Mouse (Mus musculus) telencephalon, adult 2 months (tissue): ENCODE measurements around the gene Ceacam9.
"Not testable (repeated sequence)": the region's sequence is repeated elsewhere in the genome, so short reads cannot be mapped to it uniquely, and the experiment has no call there.

Experiments
- DNase-seq: peaks from one replicate; pipeline ENCODE4 v3.0.0-alpha.2; 2011; ENCODE audit warnings: low read depth, low spot score

Gene Ceacam9

GRCm38 (mm10) chr7:16721629-16722028 lies at the start of gene Ceacam9:
TSS of gene Ceacam9 (plus strand) at chr7:16721929.
- DNase-seq, result no peak

GRCm38 (mm10) chr7:16673823-16674222 lies 47.9 kb upstream of the Ceacam9 start:
- no peak for DNase-seq

GRCm38 (mm10) chr7:16674699-16675098 lies 47.0 kb upstream of the Ceacam9 start:
- not testable (repeated sequence) for DNase-seq

GRCm38 (mm10) chr7:16675605-16676004 lies 46.1 kb upstream of the Ceacam9 start, which contains the start of gene Ceacam15:
TSS of gene Ceacam15 (minus strand) at chr7:16675705.
- no peak for DNase-seq

GRCm38 (mm10) chr7:16680194-16680593 lies 41.5 kb upstream of the Ceacam9 start:
- DNase-seq, result not testable (repeated sequence)

DNA sequence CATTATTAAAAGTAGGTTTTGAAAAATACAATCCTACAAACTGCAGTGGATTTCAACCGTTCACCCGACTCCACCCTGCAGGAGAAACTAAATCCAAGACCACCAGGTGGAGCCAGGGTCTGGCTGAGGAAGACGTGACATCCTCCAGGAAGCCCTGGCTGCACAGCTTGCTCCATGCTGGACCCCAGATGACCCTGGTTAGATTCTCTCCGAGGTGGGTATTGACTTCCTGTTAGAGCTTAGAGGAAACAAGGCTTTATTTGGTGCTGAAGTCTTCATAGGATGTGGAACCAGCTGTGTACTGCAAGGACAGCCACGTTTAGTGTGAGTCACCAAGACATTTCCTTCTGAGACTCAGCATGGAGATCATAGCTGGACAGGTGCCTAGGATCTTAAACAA lies 32.5 kb upstream of the Ceacam9 start:
- DNase-seq, result no peak

DNA sequence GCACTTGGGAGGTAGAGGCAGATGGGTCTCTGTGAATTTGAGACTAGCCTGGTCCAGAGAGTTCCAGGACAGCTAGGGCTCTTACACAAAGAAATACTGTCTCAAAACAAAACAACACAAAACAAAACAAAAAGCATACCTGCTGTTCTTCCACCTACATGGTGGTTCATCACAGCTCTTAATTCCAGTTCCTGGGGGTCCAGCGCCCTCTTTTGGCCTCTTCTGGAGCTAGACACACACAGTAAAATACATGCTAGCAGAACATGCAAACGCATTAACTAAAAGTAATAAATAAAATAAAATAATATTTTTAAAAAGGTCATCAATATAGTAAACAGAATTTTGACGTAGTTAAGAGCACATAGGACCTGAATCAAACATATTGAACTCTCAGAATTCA lies 26.7 kb upstream of the Ceacam9 start:
- DNase-seq, result no peak

GRCm38 (mm10) chr7:16699042-16699441 lies 22.7 kb upstream of the Ceacam9 start:
- DNase-seq, result no peak

GRCm38 (mm10) chr7:16700583-16700982 lies 21.1 kb upstream of the Ceacam9 start:
- DNase-seq, result no peak

- DNase-seq, result peak; percentile 88
Observed at GRCm38 (mm10) chr7:16706385-16706784, 15.3 kb upstream of the Ceacam9 start.

GRCm38 (mm10) chr7:16708244-16708643 lies 13.5 kb upstream of the Ceacam9 start:
- no peak for DNase-seq

DNA sequence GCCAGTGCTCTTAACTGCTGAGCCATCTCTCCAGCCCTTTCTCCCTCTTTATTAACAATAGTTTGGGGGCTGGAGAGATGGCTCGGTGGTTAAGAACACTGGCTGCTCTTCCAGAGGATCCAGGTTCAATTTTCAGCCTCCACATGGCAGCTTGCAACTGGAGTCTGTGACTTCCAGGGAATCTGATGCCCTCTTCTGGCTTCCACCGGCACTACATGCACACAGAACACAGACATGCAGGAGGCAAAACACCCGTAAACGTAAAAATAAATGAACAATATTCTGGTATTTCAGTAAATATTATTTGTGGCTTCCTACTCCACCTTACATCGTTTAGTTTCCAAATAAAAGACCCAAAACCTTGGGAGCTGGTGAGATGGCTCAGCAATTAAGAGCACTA lies 11.1 kb upstream of the Ceacam9 start:
- DNase-seq, result no peak

GRCm38 (mm10) chr7:16712633-16713415 lies 8.9 kb upstream of the Ceacam9 start:
- no peak for DNase-seq

DNA sequence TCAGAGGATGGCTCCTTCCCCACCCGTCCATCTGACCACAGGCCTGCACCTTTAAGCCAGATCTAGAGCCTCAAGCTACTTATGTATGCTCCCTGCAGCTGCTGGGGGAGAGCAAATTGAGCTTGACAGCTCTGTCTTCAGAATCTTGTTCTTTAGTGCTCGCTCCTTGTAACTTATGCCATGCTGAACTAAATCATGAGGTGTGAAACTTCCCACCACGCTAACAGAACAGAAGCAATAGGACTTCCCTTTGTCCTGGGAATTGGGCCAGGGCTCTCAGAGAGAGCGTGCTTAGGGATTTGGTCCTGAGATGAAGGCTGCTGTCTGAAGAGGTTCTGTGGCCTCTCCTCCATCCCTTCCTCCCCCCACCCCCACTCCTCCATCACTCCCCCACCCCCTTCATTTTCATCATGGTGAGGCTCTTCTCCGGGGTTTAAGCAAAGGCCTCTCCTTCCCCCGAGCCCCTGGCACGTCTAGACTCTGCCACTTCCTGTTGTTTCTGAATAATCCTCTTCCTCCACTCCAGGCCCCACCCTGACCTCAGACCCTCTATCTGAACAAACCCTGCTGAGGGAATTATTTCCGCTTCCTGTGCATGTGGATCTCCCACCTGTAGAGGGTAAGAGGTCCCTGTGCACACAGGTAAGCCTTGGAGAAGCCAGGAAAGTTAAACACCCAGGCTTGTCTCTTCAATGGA lies 5.1 kb upstream of the Ceacam9 start:
- not testable (repeated sequence) for DNase-seq

GRCm38 (mm10) chr7:16722490-16722889 lies 761 bp downstream of the Ceacam9 start:
- DNase-seq, result not testable (repeated sequence)

DNA sequence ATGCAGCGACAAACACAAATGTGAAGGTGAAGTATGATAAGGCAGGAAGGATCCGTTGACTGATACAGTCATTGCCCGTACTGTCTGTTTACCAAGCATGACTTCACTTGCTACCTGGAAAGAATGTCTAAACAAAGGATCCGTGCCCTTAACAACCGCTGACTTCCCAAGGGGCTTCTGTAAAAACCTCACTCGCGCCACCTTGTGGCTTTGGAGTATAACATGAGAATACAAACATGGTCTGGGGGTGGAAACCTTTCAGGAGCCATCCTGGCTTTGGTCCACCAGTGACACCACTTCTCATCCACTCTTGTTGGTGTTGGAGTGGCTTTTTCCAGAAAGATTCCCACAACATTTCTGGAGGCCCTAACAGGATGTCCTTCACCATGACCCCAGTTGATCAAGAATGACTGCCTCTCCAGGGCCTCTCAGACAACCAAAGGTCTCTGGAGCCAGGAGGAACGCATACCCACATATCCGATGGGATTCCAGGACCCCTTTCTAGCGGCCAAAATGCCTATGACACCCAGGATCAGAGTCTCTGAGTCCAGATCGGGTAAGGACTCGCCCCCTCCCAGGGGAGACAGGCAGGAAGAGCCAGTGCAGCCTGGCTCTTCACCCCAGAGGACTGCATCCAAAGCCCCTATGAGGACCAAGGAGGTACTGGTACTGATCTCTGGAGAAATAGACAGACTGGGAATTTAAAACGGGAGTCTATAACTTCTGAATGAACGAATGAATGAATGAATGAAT lies 7.0 kb downstream of the Ceacam9 start:
- DNase-seq, result no peak

GRCm38 (mm10) chr7:16729563-16729962 lies 7.8 kb downstream of the Ceacam9 start:
- not testable (repeated sequence) for DNase-seq

- no peak for DNase-seq
Observed at GRCm38 (mm10) chr7:16730791-16731190, 9.1 kb downstream of the Ceacam9 start.

- no peak for DNase-seq
Observed at GRCm38 (mm10) chr7:16731893-16732422, 10.2 kb downstream of the Ceacam9 start.

DNA sequence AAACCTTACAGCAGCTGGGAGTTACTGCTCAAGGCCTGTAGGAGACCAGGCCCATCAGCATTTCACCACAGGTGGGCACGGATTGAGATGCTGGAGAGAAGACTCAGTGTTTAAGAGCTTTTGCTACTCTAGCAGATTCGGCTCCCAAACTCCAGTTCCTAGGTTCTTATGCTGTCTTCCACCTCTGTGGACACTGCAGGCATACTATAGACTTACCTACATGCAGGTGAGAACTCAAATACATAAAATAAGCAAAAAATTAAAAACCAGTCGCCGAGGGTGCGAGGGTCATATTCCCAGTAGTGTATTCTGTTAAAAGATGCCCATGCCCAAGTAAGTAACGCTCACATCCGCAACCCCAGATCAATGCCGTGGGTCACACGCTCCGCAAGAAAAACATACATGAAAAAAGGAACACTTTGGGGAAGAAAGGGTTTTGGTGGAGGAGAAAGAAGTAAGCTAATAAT lies 15.9 kb downstream of the Ceacam9 start:
- DNase-seq, result no peak

GRCm38 (mm10) chr7:16738073-16738696 lies 16.5 kb downstream of the Ceacam9 start, which contains the start of gene Ap2s1:
TSS of gene Ap2s1 (plus strand) at chr7:16738410.
- DNase-seq, result peak; percentile 100
